Mouse (Mus musculus): ENCODE measurements around the gene Gm35549. TPM values are rescaled to one million over a fixed set of nuclear protein-coding genes. Genes with fewer than 3 reads are reported as not detected.

Gm35549 gene
- total and polyA plus RNA-seq, 2 experiments from 2014 or later, result not detected

DNA sequence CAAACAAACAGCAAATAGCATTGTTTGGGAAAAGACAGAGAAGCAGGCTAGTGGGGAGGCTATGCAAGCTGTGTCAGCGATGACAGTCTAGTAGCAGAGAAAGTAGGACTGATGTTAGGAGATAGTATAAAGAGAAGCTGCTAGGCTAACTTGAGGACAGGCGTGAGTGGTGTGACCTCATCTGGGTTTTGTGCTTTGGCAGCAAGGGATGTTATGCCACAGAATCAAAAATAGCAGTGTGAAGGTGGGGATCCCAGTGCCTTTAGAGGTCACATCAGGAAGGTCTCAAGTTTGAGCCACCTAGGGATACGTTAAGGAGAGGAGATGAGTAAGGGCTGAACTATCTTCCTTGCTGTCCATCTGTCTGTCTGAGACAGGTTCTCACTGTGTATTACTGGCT, 33.6 kb downstream of the Gm35549 start:
- Histone ChIP-seq H3K9ac (replicated peaks; ENCODE audit: low read length) (no peak overlapping the region), H3K27me3 (ENCODE audit: insufficient read depth, low read length) (no peaks in the 10 kb centered on the region), H3K9me3 (ENCODE audit: low read length) (no peaks in the 10 kb centered on the region), H3K4me3 (ENCODE audit: low read length) (no peak overlapping the region), H3K36me3 (ENCODE audit: insufficient read depth, low read length) (peaks cover 15% of the 10 kb centered on the region; the same call in 1 of the 2 replicates), H3K4me1 (ENCODE audit: insufficient read depth, low read length) (no peaks in the 10 kb centered on the region), H3K4me2 (ENCODE audit: low read depth, low read length) (no peak overlapping the region), H3K27ac (no peak overlapping the region)
- ATAC-seq (no peak), DNase-seq (ENCODE audit: low spot score) (no peak)
- TF ChIP-seq CTCF (IDR thresholded peaks at IDR 0.05; ENCODE audit: low read depth), result no peak
- WGBS, result 93% methylated on average over 3 of the region's 3 CpGs

DNA sequence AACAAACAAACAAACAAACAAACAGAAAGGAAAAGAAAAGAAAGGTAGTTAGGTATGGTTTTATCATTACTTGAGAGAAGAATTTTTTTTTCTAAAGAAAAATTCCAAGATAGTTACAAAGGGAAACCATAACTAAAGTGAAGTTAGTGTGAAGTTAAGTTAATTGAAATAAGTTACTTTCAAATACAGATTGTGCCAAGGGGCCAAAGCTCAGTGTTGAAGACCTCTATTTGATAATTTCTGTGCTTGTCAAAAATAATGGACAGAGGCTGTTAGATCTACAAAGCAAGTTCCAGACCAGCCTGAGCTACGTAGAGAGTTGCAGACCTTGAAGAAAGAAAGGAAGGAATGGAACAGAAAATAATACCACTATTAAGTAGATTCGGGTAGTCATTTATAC, 36.6 kb downstream of the Gm35549 start:
- TF ChIP-seq CTCF (IDR thresholded peaks at IDR 0.05; ENCODE audit: low read depth), result no peak
- no peaks in the 10 kb centered on the region for H3K27me3 ChIP-seq (ENCODE audit: insufficient read depth, low read length)
- ATAC-seq (no peak), DNase-seq (ENCODE audit: low spot score) (no peak)
- no peak overlapping the region for H3K4me3 ChIP-seq (ENCODE audit: low read length)
- no peaks in the 10 kb centered on the region for H3K4me1 ChIP-seq (ENCODE audit: insufficient read depth, low read length)
- WGBS, result 98% methylated on average over 2 of the region's 2 CpGs
- H3K9ac ChIP-seq (replicated peaks; ENCODE audit: low read length), result no peak overlapping the region
- H3K36me3 ChIP-seq (ENCODE audit: insufficient read depth, low read length), result peaks cover 5% of the 10 kb centered on the region; the same call in 1 of the 2 replicates
- H3K27ac ChIP-seq, result no peak overlapping the region
- H3K4me2 ChIP-seq (ENCODE audit: low read depth, low read length), result no peak overlapping the region
- H3K9me3 ChIP-seq (ENCODE audit: low read length), result no peaks in the 10 kb centered on the region

DNA sequence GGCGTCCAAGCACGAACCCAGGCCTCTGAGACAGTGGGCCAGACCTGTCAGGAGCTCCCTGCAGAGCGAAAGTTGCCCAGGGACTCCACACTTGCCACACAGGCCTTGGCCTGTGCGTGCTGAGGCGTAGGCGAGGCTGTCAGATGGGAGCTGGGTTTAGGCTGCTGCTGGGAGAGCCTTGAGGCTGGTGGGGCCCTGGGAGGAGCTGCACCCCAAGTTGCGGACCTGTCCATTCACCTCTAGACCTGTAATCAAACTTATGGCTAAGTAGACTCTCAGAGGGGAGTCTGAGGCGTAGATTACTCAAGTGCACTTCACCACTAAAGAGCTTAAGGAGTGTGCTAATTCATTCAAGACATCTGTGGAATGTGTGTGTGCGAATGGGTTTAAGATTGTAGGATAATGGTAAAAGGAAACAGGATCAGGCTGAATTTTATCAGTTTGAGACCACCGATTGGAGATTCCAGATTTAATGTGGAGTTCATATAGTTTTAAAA, 37.9 kb downstream of the Gm35549 start:
- Histone ChIP-seq H3K27ac (peak overlapping the region; percentile 89), H3K9me3 (ENCODE audit: low read length) (no peaks in the 10 kb centered on the region), H3K4me1 (ENCODE audit: insufficient read depth, low read length) (no peaks in the 10 kb centered on the region), H3K4me2 (ENCODE audit: low read depth, low read length) (peak overlapping the region; percentile 89), H3K36me3 (ENCODE audit: insufficient read depth, low read length) (no peaks in the 10 kb centered on the region), H3K4me3 (ENCODE audit: low read length) (peak overlapping the region; percentile 54), H3K9ac (replicated peaks; ENCODE audit: low read length) (peak overlapping the region; percentile 81), H3K27me3 (ENCODE audit: insufficient read depth, low read length) (no peaks in the 10 kb centered on the region)
- TF ChIP-seq CTCF (IDR thresholded peaks at IDR 0.05; ENCODE audit: low read depth), result no peak
- WGBS, result 15% methylated on average over 10 of the region's 10 CpGs
- DNase-seq (ENCODE audit: low spot score), result no peak
- 0 out of 2 replicates have a peak, but pooled peaks have one; percentile 1 for ATAC-seq

DNA sequence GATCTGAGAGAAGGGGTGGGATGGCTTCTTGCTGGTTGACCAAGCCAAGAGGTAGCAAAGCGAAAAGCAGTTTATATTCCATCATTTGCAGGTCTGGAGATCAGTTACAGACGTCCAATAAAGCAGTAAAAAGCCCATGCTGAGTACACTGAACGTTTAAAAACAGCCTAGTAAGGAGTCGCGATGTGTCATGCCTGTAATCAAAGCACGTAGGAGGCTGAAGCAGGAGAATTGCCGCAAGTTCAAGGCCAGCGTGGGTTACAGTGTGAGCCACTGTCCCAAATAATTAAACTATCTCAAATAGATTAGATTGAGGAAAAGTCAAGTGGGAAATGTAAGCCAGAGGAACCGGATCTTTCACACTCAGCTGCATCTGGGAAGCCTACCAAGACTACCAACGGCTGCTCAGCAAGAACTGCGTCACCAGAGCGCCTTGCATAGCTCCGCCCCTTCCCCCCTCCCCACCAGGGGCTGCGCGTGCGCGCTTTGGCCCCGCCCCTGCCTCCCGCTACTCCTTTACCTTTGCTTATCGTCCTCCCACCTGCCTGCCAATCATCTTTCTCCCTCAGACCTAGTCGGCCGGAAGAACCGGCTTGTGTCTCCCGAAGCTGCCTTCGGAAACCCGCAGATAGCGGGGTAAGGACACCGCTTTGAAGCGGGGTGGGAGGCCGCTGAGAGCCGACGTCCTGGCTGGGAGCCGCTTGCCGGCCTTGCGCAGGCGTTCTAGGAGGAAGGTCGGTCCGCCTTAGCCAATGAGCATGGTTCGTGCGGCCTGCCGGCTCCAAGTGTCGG, 38.6 kb downstream of the Gm35549 start, which contains the start of gene Tcaim:
TSS of gene Tcaim (plus strand) at position 487 of the 792 bp plus-strand sequence.
- DNase-seq (ENCODE audit: low spot score) (peak; percentile 96), ATAC-seq (peak; percentile 99)
- TF ChIP-seq CTCF (IDR thresholded peaks at IDR 0.05; ENCODE audit: low read depth), result no peak
- H3K9me3 ChIP-seq (ENCODE audit: low read length), result no peaks in the 10 kb centered on the region
- H3K4me2 ChIP-seq (ENCODE audit: low read depth, low read length), result peak within 1 kb of the TSS; percentile 89
- H3K36me3 ChIP-seq (ENCODE audit: insufficient read depth, low read length), result no peaks in the 10 kb centered on the region
- H3K27me3 ChIP-seq (ENCODE audit: insufficient read depth, low read length), result no peaks in the 10 kb centered on the region
- peak within 1 kb of the TSS; percentile 81 for H3K9ac ChIP-seq (replicated peaks; ENCODE audit: low read length)
- H3K4me3 ChIP-seq (ENCODE audit: low read length), result peak within 1 kb of the TSS; percentile 54
- H3K4me1 ChIP-seq (ENCODE audit: insufficient read depth, low read length), result no peaks in the 10 kb centered on the region
- peak within 1 kb of the TSS; percentile 89 for H3K27ac ChIP-seq
- 7% methylated on average over 42 of the region's 42 CpGs for WGBS

DNA sequence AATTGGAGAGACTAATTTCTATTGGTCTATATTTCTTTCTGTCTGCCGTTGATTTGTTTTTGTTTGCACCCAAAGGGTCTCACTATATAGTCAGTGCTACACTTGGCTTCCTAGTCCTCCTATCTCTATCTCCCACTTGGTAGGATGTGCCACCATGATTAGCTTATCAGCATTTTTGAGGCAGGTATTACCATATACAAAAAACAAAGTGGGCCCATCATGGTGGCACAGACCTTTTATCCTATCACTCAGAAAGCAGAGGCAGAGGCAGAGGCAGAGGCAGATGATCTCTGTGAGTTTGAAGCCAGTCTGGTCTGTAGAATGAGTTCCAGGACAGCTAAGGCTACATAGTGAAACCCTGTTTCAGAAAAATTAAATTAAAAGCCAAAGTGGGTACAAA, 57.3 kb downstream of the Gm35549 start:
- 86% methylated on average over 1 of the region's 1 CpGs for WGBS

DNA sequence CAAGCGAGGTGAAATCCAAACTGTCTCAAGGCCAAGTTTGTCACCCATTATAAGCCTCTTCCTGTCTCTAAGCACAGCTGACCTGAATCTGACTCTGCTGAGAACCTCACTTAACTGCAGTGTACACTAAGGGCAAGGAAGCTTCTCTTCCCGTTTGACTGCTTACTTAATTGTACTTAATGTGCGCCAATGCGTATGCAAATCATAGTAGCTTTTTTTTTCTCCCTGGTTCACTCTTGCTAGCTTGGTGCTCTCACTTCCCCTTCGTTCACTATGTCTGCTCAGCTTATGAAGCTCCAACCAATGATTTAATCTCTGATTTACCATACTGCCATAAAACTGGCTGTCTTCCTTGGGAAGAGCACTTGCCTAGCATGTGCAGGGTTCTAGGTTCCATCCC, 58.6 kb downstream of the Gm35549 start:
- Histone ChIP-seq H3K27ac (no peak overlapping the region), H3K9me3 (ENCODE audit: low read length) (no peaks in the 10 kb centered on the region), H3K27me3 (ENCODE audit: insufficient read depth, low read length) (no peaks in the 10 kb centered on the region), H3K9ac (replicated peaks; ENCODE audit: low read length) (no peak overlapping the region), H3K4me2 (ENCODE audit: low read depth, low read length) (no peak overlapping the region), H3K4me3 (ENCODE audit: low read length) (no peak overlapping the region), H3K36me3 (ENCODE audit: insufficient read depth, low read length) (no peaks in the 10 kb centered on the region), H3K4me1 (ENCODE audit: insufficient read depth, low read length) (no peaks in the 10 kb centered on the region)
- no peak for DNase-seq (ENCODE audit: low spot score)
- WGBS, result 80% methylated on average over 5 of the region's 5 CpGs
- TF ChIP-seq CTCF (IDR thresholded peaks at IDR 0.05; ENCODE audit: low read depth), result no peak
- no peak for ATAC-seq

More for the DNA sequence above, 57.3 kb downstream of the Gm35549 start:
- no peaks in the 10 kb centered on the region for H3K27me3 ChIP-seq (ENCODE audit: insufficient read depth, low read length)
- no peak for TF ChIP-seq CTCF (IDR thresholded peaks at IDR 0.05; ENCODE audit: low read depth)
- ATAC-seq, result no peak
- DNase-seq (ENCODE audit: low spot score), result no peak
- H3K9me3 ChIP-seq (ENCODE audit: low read length), result no peaks in the 10 kb centered on the region
- no peak overlapping the region for H3K27ac ChIP-seq
- H3K36me3 ChIP-seq (ENCODE audit: insufficient read depth, low read length), result no peaks in the 10 kb centered on the region
- H3K9ac ChIP-seq (replicated peaks; ENCODE audit: low read length), result no peak overlapping the region
- no peak overlapping the region for H3K4me2 ChIP-seq (ENCODE audit: low read depth, low read length)
- no peaks in the 10 kb centered on the region for H3K4me1 ChIP-seq (ENCODE audit: insufficient read depth, low read length)
- no peak overlapping the region for H3K4me3 ChIP-seq (ENCODE audit: low read length)

Other genes with a start within 250 kb of the Gm35549 start
- gene Topaz1, start 96.7 kb downstream of the Gm35549 start, total RNA-seq (2014; rRNA removed), result not detected in 2 replicates
- gene Topaz1, start 96.7 kb downstream of the Gm35549 start, polyA plus RNA-seq (2015; fragmentation: Nextera tagmentation; extraction: Ambion mirVana), result not detected in 2 replicates
- gene Tcaim, start 38.5 kb downstream of the Gm35549 start, total RNA-seq (2014; rRNA removed), result 8.4 and 13.5 TPM in 2 replicates
- 6.7 and 7.1 TPM in 2 replicates for gene Tcaim, start 38.5 kb downstream of the Gm35549 start, polyA plus RNA-seq (2015; fragmentation: Nextera tagmentation; extraction: Ambion mirVana)
- gene Zfp445, start 22.0 kb upstream of the Gm35549 start, total RNA-seq (2014; rRNA removed), result 138 and 155 TPM in 2 replicates
- 63.3 and 68.1 TPM in 2 replicates for gene Zfp445, start 22.0 kb upstream of the Gm35549 start, polyA plus RNA-seq (2015; fragmentation: Nextera tagmentation; extraction: Ambion mirVana)
- 4.5 and 6.3 TPM in 2 replicates for gene Zkscan7, start 41.6 kb upstream of the Gm35549 start, total RNA-seq (2014; rRNA removed)
- gene Zkscan7, start 41.6 kb upstream of the Gm35549 start, polyA plus RNA-seq (2015; fragmentation: Nextera tagmentation; extraction: Ambion mirVana), result 1.3 and 1.9 TPM in 2 replicates
- gene Zfp105, start 79.0 kb upstream of the Gm35549 start, total RNA-seq (2014; rRNA removed), result 3.6 and 9.2 TPM in 2 replicates
- 8.1 and 8.9 TPM in 2 replicates for gene Zfp105, start 79.0 kb upstream of the Gm35549 start, polyA plus RNA-seq (2015; fragmentation: Nextera tagmentation; extraction: Ambion mirVana)
- 7.9 and 13.4 TPM in 2 replicates for gene 1110059G10Rik, start 107.0 kb upstream of the Gm35549 start, total RNA-seq (2014; rRNA removed)
- gene 1110059G10Rik, start 107.0 kb upstream of the Gm35549 start, polyA plus RNA-seq (2015; fragmentation: Nextera tagmentation; extraction: Ambion mirVana), result 35.0 and 35.7 TPM in 2 replicates
- 26.6 and 30.0 TPM in 2 replicates for gene Kif15, start 107.0 kb upstream of the Gm35549 start, total RNA-seq (2014; rRNA removed)
- gene Kif15, start 107.0 kb upstream of the Gm35549 start, polyA plus RNA-seq (2015; fragmentation: Nextera tagmentation; extraction: Ambion mirVana), result 13.5 and 13.8 TPM in 2 replicates
- gene Tmem42, start 177.3 kb upstream of the Gm35549 start, total RNA-seq (2014; rRNA removed), result 18.5 and 19.9 TPM in 2 replicates
- gene Tmem42, start 177.3 kb upstream of the Gm35549 start, polyA plus RNA-seq (2015; fragmentation: Nextera tagmentation; extraction: Ambion mirVana), result 30.6 and 31.5 TPM in 2 replicates
- gene Tgm4, start 190.7 kb upstream of the Gm35549 start, total RNA-seq (2014; rRNA removed), result 0.10 TPM in 1 of 2 replicates, not detected in the other
- gene Tgm4, start 190.7 kb upstream of the Gm35549 start, polyA plus RNA-seq (2015; fragmentation: Nextera tagmentation; extraction: Ambion mirVana), result 0.42 and 0.45 TPM in 2 replicates

All from hindbrain, postnatal 0 days (tissue).